Mouse (Mus musculus): ENCODE results near the gene Thap4.
"Not testable (repeated sequence)": the region's sequence is repeated elsewhere in the genome, so short reads cannot be mapped to it uniquely, and the experiment has no call there.

The Thap4 gene

GRCm38 (mm10) chr1:93693502-93693901 is 61.2 kb downstream of the Thap4 start:
- no peak for ATAC-seq (ENCODE audit: insufficient number of reproducible peaks, low FRiP score, low TSS enrichment)

GRCm38 (mm10) chr1:93692773-93693172 is 61.9 kb downstream of the Thap4 start:
- ATAC-seq (ENCODE audit: insufficient number of reproducible peaks, low FRiP score, low TSS enrichment), result no peak

- no peak for ATAC-seq (ENCODE audit: insufficient number of reproducible peaks, low FRiP score, low TSS enrichment)
These were observed 62.8 kb downstream of the Thap4 start for GRCm38 (mm10) chr1:93691786-93692357.

GRCm38 (mm10) chr1:93691106-93691505 is 63.6 kb downstream of the Thap4 start:
- no peak for ATAC-seq (ENCODE audit: insufficient number of reproducible peaks, low FRiP score, low TSS enrichment)

GRCm38 (mm10) chr1:93689901-93690496 is 64.7 kb downstream of the Thap4 start:
- no peak for ATAC-seq (ENCODE audit: insufficient number of reproducible peaks, low FRiP score, low TSS enrichment)

GRCm38 (mm10) chr1:93688154-93688553 is 66.5 kb downstream of the Thap4 start:
- ATAC-seq (ENCODE audit: insufficient number of reproducible peaks, low FRiP score, low TSS enrichment), result no peak

- ATAC-seq (ENCODE audit: insufficient number of reproducible peaks, low FRiP score, low TSS enrichment), result no peak
These were observed 67.7 kb downstream of the Thap4 start for GRCm38 (mm10) chr1:93686961-93687320.

GRCm38 (mm10) chr1:93686245-93686960 is 68.3 kb downstream of the Thap4 start:
- ATAC-seq (ENCODE audit: insufficient number of reproducible peaks, low FRiP score, low TSS enrichment), result peak; percentile 38

- no peak for ATAC-seq (ENCODE audit: insufficient number of reproducible peaks, low FRiP score, low TSS enrichment)
These were observed 69.0 kb downstream of the Thap4 start, which contains the start of gene Bok for GRCm38 (mm10) chr1:93685401-93686244. Gene Bok, plus strand, starts transcription at chr1:93685660.

- no peak for ATAC-seq (ENCODE audit: insufficient number of reproducible peaks, low FRiP score, low TSS enrichment)
These were observed 74.6 kb downstream of the Thap4 start for GRCm38 (mm10) chr1:93679889-93680568.

GRCm38 (mm10) chr1:93678386-93678785 is 76.3 kb downstream of the Thap4 start:
- ATAC-seq (ENCODE audit: insufficient number of reproducible peaks, low FRiP score, low TSS enrichment), result no peak

GRCm38 (mm10) chr1:93672682-93673081 is 82.0 kb downstream of the Thap4 start:
- no peak for ATAC-seq (ENCODE audit: insufficient number of reproducible peaks, low FRiP score, low TSS enrichment)

- no peak for ATAC-seq (ENCODE audit: insufficient number of reproducible peaks, low FRiP score, low TSS enrichment)
These were observed 84.7 kb downstream of the Thap4 start for GRCm38 (mm10) chr1:93669941-93670340.

- ATAC-seq (ENCODE audit: insufficient number of reproducible peaks, low FRiP score, low TSS enrichment), result peak; percentile 79
These were observed 85.7 kb downstream of the Thap4 start for GRCm38 (mm10) chr1:93668791-93669548.

- ATAC-seq (ENCODE audit: insufficient number of reproducible peaks, low FRiP score, low TSS enrichment), result no peak
These were observed 86.8 kb downstream of the Thap4 start for GRCm38 (mm10) chr1:93667760-93668400.

- ATAC-seq (ENCODE audit: insufficient number of reproducible peaks, low FRiP score, low TSS enrichment), result not testable (repeated sequence)
These were observed 96.1 kb downstream of the Thap4 start, which contains the start of gene Stk25 for GRCm38 (mm10) chr1:93658559-93658958. Gene Stk25, minus strand, starts transcription at chr1:93658659.

GRCm38 (mm10) chr1:93657025-93657360 is 97.7 kb downstream of the Thap4 start:
- no peak for ATAC-seq (ENCODE audit: insufficient number of reproducible peaks, low FRiP score, low TSS enrichment)

GRCm38 (mm10) chr1:93656325-93657024 is 98.2 kb downstream of the Thap4 start:
- no peak for ATAC-seq (ENCODE audit: insufficient number of reproducible peaks, low FRiP score, low TSS enrichment)

GRCm38 (mm10) chr1:93654798-93655197 is 99.9 kb downstream of the Thap4 start:
- no peak for ATAC-seq (ENCODE audit: insufficient number of reproducible peaks, low FRiP score, low TSS enrichment)

Measured in cerebellum, adult (tissue).